Mouse (Mus musculus): ENCODE data around the gene Ubxn2a. TPM values are rescaled to one million over a fixed set of nuclear protein-coding genes. Genes with fewer than 3 reads are reported as not detected.

Gene Ubxn2a
- polyA plus RNA-seq, 1 experiment: 69.4 TPM

DNA sequence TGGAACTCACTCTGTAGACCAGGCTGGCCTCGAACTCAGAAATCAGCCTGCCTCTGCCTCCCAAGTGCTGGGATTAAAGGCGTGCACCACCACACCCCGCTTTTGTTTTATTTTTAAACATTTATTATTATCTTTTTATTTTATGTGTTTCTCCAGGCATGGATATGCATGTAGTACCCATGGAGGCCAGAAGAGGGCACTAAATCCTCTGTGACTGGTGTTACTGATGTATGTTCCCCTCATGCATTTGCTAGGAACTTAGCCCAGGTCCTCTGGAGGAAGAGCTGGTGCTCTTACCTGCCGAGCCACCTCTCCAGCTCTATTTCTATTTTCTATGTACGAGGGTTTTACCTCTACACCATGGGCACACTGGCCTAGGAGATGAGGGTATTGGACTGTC is 51.3 kb downstream of the Ubxn2a start:
- H3K27me3 ChIP-seq (ENCODE audit: control insufficient read depth, insufficient read depth, low read length, poor library complexity, severe bottlenecking): no peaks in the 10 kb centered on the region
- H3K9me3 ChIP-seq (replicated peaks; ENCODE audit: control insufficient read depth, insufficient read depth, low read length, poor library complexity, severe bottlenecking): no peaks in the 10 kb centered on the region
- H3K9ac ChIP-seq (ENCODE audit: low read depth, poor library complexity, severe bottlenecking): no peak overlapping the region
- H3K4me1 ChIP-seq (ENCODE audit: control insufficient read depth, insufficient read depth, low read length): no peaks in the 10 kb centered on the region
- H3K27ac ChIP-seq (ENCODE audit: insufficient read depth, low read length): no peak overlapping the region
- TF ChIP-seq POLR2A (IDR thresholded peaks at IDR 0.05; ENCODE audit: insufficient read depth, low read length) (no peak), CTCF (IDR thresholded peaks at IDR 0.05; ENCODE audit: low read depth, low read length) (peak; percentile 10), EP300 (IDR thresholded peaks at IDR 0.05; ENCODE audit: insufficient read depth, low read depth, low read length) (no peak)
- H3K4me3 ChIP-seq (ENCODE audit: low read depth, low read length): no peak overlapping the region
- H3K36me3 ChIP-seq (ENCODE audit: control insufficient read depth, insufficient read depth, low read length, poor library complexity, severe bottlenecking): peaks cover 12% of the 10 kb centered on the region

DNA sequence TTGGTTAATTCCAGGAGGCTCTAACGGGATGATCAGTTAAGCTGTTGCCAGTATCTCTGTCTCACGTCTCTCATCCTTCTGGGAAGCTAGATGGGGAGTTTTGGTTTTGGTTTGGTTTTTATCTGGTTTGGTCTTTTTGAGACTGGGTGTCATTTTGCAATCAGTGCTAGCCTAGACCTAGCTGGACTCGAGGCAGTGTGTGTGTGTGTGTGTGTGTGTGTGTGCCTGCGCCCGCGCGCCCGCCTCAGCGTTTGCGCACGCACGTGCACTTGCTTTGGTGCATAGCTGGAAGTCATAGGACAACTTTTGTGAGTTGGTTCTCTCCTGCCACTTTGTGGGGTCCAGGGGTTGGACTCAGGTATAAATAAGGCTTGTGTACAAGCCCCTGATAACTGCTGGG is 63.8 kb downstream of the Ubxn2a start:
- H3K4me3 ChIP-seq (ENCODE audit: low read depth, low read length): peak overlapping the region; percentile 98
- H3K9ac ChIP-seq (ENCODE audit: low read depth, poor library complexity, severe bottlenecking): peak overlapping the region; percentile 67
- peaks cover 3% of the 10 kb centered on the region for H3K36me3 ChIP-seq (ENCODE audit: control insufficient read depth, insufficient read depth, low read length, poor library complexity, severe bottlenecking)
- no peaks in the 10 kb centered on the region for H3K9me3 ChIP-seq (replicated peaks; ENCODE audit: control insufficient read depth, insufficient read depth, low read length, poor library complexity, severe bottlenecking)
- TF ChIP-seq EP300 (IDR thresholded peaks at IDR 0.05; ENCODE audit: insufficient read depth, low read depth, low read length): no peak
- TF ChIP-seq POLR2A (IDR thresholded peaks at IDR 0.05; ENCODE audit: insufficient read depth, low read length): no peak
- TF ChIP-seq CTCF (IDR thresholded peaks at IDR 0.05; ENCODE audit: low read depth, low read length): no peak
- H3K4me1 ChIP-seq (ENCODE audit: control insufficient read depth, insufficient read depth, low read length): peaks cover under 1% of the 10 kb centered on the region
- H3K27me3 ChIP-seq (ENCODE audit: control insufficient read depth, insufficient read depth, low read length, poor library complexity, severe bottlenecking): no peaks in the 10 kb centered on the region
- no peak overlapping the region for H3K27ac ChIP-seq (ENCODE audit: insufficient read depth, low read length)

DNA sequence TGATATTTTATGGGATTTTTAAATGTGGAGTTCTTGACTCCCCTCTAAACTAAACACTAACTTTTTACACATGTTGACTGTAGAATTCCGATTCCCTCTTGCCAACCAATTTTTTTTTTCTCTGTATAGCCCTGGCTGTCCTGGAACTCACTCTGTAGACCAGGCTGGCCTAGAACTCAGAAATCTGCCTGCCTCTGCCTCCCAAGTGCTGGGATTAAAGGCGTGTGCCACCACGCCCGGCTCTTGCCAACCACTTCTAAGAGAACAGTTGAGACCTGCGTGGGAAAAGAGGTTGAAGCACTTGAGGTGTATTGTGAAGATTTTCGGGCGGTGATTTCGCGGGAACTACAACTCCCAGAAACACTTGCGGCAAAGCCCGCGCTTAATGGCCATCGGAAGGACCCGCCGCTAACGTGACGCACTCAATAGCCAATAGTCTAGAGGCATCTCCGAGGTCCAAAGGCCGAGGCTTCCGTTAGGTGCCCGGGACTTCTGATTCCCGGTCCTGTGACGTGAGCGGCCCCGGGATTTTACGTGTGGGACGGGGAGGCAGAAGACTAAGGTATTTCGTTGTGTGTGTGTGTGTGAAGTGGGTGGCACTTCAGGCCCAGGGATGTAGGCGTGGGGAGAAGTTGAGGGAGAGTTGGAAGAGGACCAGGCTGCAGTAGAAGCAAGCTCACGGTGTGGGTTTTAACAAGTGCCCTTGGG is 64.5 kb downstream of the Ubxn2a start, which contains the start of gene Wdcp:
Gene Wdcp, plus strand, starts transcription at position 414 of the 708 bp plus-strand sequence.
- Histone ChIP-seq H3K4me1 (ENCODE audit: control insufficient read depth, insufficient read depth, low read length) (no peaks in the 10 kb centered on the region), H3K27ac (ENCODE audit: insufficient read depth, low read length) (no peak within 1 kb of the TSS), H3K27me3 (ENCODE audit: control insufficient read depth, insufficient read depth, low read length, poor library complexity, severe bottlenecking) (no peaks in the 10 kb centered on the region), H3K36me3 (ENCODE audit: control insufficient read depth, insufficient read depth, low read length, poor library complexity, severe bottlenecking) (no peaks in the 10 kb centered on the region), H3K4me3 (ENCODE audit: low read depth, low read length) (peak within 1 kb of the TSS; percentile 98), H3K9me3 (replicated peaks; ENCODE audit: control insufficient read depth, insufficient read depth, low read length, poor library complexity, severe bottlenecking) (no peaks in the 10 kb centered on the region), H3K9ac (ENCODE audit: low read depth, poor library complexity, severe bottlenecking) (peak within 1 kb of the TSS; percentile 67)
- TF ChIP-seq CTCF (IDR thresholded peaks at IDR 0.05; ENCODE audit: low read depth, low read length) (no peak), EP300 (IDR thresholded peaks at IDR 0.05; ENCODE audit: insufficient read depth, low read depth, low read length) (no peak), POLR2A (IDR thresholded peaks at IDR 0.05; ENCODE audit: insufficient read depth, low read length) (peak; percentile 62)

DNA sequence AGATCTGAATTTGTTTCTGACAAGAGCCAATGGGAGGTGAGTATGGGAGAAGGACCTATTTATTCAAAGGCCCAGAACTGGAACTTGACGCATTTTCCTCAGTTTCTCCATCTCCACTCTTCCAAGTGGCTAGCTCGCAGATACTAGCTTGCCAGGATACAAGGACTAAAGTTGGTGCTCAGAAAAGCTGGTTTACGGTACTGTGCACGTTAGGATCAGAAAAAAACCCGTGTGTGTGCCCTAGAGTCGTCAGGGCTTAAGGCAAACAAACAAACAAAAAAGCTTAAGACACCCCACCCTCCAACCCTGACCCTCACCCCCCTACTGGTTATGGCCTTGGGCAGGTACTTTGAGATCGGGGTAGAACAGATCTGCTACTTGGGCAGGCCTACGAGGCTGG is 65.0 kb downstream of the Ubxn2a start:
- Histone ChIP-seq H3K4me1 (ENCODE audit: control insufficient read depth, insufficient read depth, low read length) (no peaks in the 10 kb centered on the region), H3K27me3 (ENCODE audit: control insufficient read depth, insufficient read depth, low read length, poor library complexity, severe bottlenecking) (no peaks in the 10 kb centered on the region), H3K9ac (ENCODE audit: low read depth, poor library complexity, severe bottlenecking) (0 out of 2 replicates have a peak overlapping the region, but pooled peaks have one; percentile 66), H3K36me3 (ENCODE audit: control insufficient read depth, insufficient read depth, low read length, poor library complexity, severe bottlenecking) (no peaks in the 10 kb centered on the region), H3K9me3 (replicated peaks; ENCODE audit: control insufficient read depth, insufficient read depth, low read length, poor library complexity, severe bottlenecking) (no peaks in the 10 kb centered on the region), H3K4me3 (ENCODE audit: low read depth, low read length) (no peak overlapping the region), H3K27ac (ENCODE audit: insufficient read depth, low read length) (no peak overlapping the region)
- TF ChIP-seq POLR2A (IDR thresholded peaks at IDR 0.05; ENCODE audit: insufficient read depth, low read length) (no peak), EP300 (IDR thresholded peaks at IDR 0.05; ENCODE audit: insufficient read depth, low read depth, low read length) (no peak), CTCF (IDR thresholded peaks at IDR 0.05; ENCODE audit: low read depth, low read length) (no peak)

DNA sequence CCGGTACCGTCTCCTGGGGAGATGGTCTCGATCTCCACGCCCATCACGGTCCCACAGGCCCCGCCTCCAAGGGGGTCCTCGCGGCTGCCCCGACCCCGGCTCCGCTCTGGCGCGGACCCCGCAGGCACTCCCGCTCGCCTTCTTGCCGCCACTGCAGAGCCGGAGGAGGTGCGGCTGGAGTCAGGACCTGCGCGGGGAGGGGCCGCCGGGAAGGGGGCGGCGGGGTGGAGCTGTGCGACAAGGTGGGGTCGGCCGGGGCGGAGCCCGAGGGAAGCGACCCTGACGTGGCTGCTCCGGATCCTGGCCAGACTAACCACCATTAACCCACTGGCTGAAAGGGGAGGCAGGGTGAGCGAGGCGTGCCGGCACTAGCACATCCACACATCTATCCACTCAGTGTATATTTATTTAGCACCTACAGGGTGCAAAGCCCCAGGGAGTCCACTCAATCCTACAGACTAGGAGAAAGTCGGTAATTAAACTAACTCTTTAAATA is 66.1 kb downstream of the Ubxn2a start, which contains the start of gene Fkbp1b:
Gene Fkbp1b, minus strand, starts transcription at position 200 of the 496 bp plus-strand sequence.
- H3K9me3 ChIP-seq (replicated peaks; ENCODE audit: control insufficient read depth, insufficient read depth, low read length, poor library complexity, severe bottlenecking): no peaks in the 10 kb centered on the region
- no peaks in the 10 kb centered on the region for H3K4me1 ChIP-seq (ENCODE audit: control insufficient read depth, insufficient read depth, low read length)
- H3K9ac ChIP-seq (ENCODE audit: low read depth, poor library complexity, severe bottlenecking): peak within 1 kb of the TSS; percentile 66
- no peaks in the 10 kb centered on the region for H3K27me3 ChIP-seq (ENCODE audit: control insufficient read depth, insufficient read depth, low read length, poor library complexity, severe bottlenecking)
- H3K36me3 ChIP-seq (ENCODE audit: control insufficient read depth, insufficient read depth, low read length, poor library complexity, severe bottlenecking): no peaks in the 10 kb centered on the region
- H3K27ac ChIP-seq (ENCODE audit: insufficient read depth, low read length): no peak within 1 kb of the TSS
- TF ChIP-seq EP300 (IDR thresholded peaks at IDR 0.05; ENCODE audit: insufficient read depth, low read depth, low read length): no peak
- peak; percentile 68 for TF ChIP-seq POLR2A (IDR thresholded peaks at IDR 0.05; ENCODE audit: insufficient read depth, low read length)
- H3K4me3 ChIP-seq (ENCODE audit: low read depth, low read length): peak within 1 kb of the TSS; percentile 72

DNA sequence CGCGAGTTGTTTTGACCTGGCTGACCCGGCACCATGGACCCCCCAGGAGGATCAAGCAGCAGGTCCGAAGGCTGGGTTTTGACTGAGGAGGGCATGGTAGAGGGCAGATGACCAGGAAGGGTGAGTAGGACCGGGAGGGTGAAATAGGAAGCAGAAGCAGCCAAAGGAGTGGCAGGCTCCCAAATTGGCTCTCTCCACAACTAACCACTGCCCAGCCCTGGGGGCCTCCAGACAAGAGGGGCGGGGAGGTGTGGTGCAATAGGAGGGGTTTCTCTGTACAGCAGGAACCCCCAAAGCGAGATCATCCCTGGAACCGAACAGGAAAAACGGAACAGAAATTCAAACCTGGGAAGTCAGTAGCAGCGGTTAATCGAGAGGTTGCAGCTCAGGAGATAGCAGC is 66.8 kb downstream of the Ubxn2a start:
- peak overlapping the region; percentile 72 for H3K4me3 ChIP-seq (ENCODE audit: low read depth, low read length)
- no peaks in the 10 kb centered on the region for H3K27me3 ChIP-seq (ENCODE audit: control insufficient read depth, insufficient read depth, low read length, poor library complexity, severe bottlenecking)
- H3K4me1 ChIP-seq (ENCODE audit: control insufficient read depth, insufficient read depth, low read length): no peaks in the 10 kb centered on the region
- no peaks in the 10 kb centered on the region for H3K36me3 ChIP-seq (ENCODE audit: control insufficient read depth, insufficient read depth, low read length, poor library complexity, severe bottlenecking)
- no peak for TF ChIP-seq CTCF (IDR thresholded peaks at IDR 0.05; ENCODE audit: low read depth, low read length)
- no peak for TF ChIP-seq POLR2A (IDR thresholded peaks at IDR 0.05; ENCODE audit: insufficient read depth, low read length)
- TF ChIP-seq EP300 (IDR thresholded peaks at IDR 0.05; ENCODE audit: insufficient read depth, low read depth, low read length): no peak
- H3K9me3 ChIP-seq (replicated peaks; ENCODE audit: control insufficient read depth, insufficient read depth, low read length, poor library complexity, severe bottlenecking): no peaks in the 10 kb centered on the region
- H3K9ac ChIP-seq (ENCODE audit: low read depth, poor library complexity, severe bottlenecking): peak overlapping the region; percentile 66
- no peak overlapping the region for H3K27ac ChIP-seq (ENCODE audit: insufficient read depth, low read length)
